Mouse (Mus musculus): ENCODE measurements at regions not wholly inside any gene's neighbourhood (a gene's known extent, or its start where the extent isn't known, plus 50 kb on each side); places are given as distances from the start of the nearest gene placed in this dataset.

DNA sequence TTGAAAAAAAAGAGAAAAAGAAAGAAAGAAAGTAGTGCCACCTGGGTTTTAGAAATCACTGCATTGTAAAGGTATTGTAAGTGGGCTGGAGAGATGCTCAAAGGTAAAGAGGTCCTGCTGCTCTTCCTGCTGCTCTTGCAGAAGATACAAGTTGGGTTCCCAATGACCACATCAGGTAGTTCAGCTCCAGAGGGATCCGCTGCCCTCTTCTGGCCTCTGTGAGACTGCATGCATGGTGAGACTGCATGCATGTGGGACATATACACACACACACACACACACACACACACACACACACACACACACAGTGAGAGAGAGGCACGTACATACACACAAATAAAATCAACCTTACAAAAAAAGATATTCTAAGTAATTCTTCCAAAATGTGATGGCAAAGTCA, 141.7 kb downstream of the Rpl14 start:
- TF ChIP-seq MAX (IDR thresholded peaks at IDR 0.05; ENCODE audit: low read depth): no peak
- no peak for TF ChIP-seq MYOG (IDR thresholded peaks at IDR 0.05; ENCODE audit: control insufficient read depth in 1 of 3, insufficient read depth in 1 of 3, insufficient read length in 2 of 3, low read depth in 2 of 3)
- no peak for TF ChIP-seq CEBPB (IDR thresholded peaks at IDR 0.05; ENCODE audit: insufficient read depth, poor library complexity, severe bottlenecking)
- no peak for TF ChIP-seq POLR2A (IDR thresholded peaks at IDR 0.05; ENCODE audit: insufficient read length, low read depth)
- TF ChIP-seq E2F4 (IDR thresholded peaks at IDR 0.05; ENCODE audit: insufficient read depth): no peak
- TF ChIP-seq USF1 (IDR thresholded peaks at IDR 0.05; ENCODE audit: low read depth): no peak
- TF ChIP-seq REST (IDR thresholded peaks at IDR 0.05; ENCODE audit: insufficient read depth, insufficient read length): no peak
- no peak for TF ChIP-seq MYOD1 (IDR thresholded peaks at IDR 0.05; ENCODE audit: control insufficient read depth in 1 of 3, insufficient read length in 2 of 3, low read depth in 2 of 3)
- TF ChIP-seq TCF12 (IDR thresholded peaks at IDR 0.05; ENCODE audit: insufficient read depth, poor library complexity, severe bottlenecking): no peak
- no peak for TF ChIP-seq TCF3 (IDR thresholded peaks at IDR 0.05; ENCODE audit: insufficient read length, low read depth)
